Mouse (Mus musculus) forebrain, embryonic 14.5 days (tissue): ENCODE data around the gene Hspa2. TPM values are rescaled to one million over a fixed set of nuclear protein-coding genes. Genes with fewer than 3 reads are reported as not detected.
A peak's percentile ranks its signal among the peaks of the same experiment; 100 is the strongest.
"Not testable (repeated sequence)": the region's sequence is repeated elsewhere in the genome, so short reads cannot be mapped to it uniquely, and the experiment has no call there.

ENCODE experiments used
- ATAC-seq: fragments of 200-750 bp; cut with Nextera tagmentation; 2 replicates; pipeline ENCODE4 v1.8.0; 2017; ENCODE audit warnings: mild to moderate bottlenecking, moderate library complexity
- DNase-seq: peaks from one replicate; pipeline ENCODE4 v3.0.0-alpha.2; 2015; ENCODE audit warnings: low spot score
- H3K27ac ChIP-seq: fragments of 300-500 bp; sonication (generic); 2 replicates; pipeline ENCODE4 v1.5.1; 2014; ENCODE audit warnings: low read depth, mild to moderate bottlenecking, control low read depth, low read length, moderate library complexity
- H3K27me3 ChIP-seq: fragments of 300-500 bp; sonication (generic); replicated peaks from 2 replicates; pipeline ENCODE4 v1.6.1; 2014; ENCODE audit warnings: low read length, control low read depth, mixed read lengths; ENCODE audit not compliant: control insufficient read depth, insufficient read depth
- H3K36me3 ChIP-seq: fragments of 300-500 bp; sonication (generic); 2 replicates; pipeline ENCODE4 v1.6.1; 2014; ENCODE audit warnings: low read length, control low read depth; ENCODE audit not compliant: control insufficient read depth, insufficient read depth
- H3K4me1 ChIP-seq: fragments of 300-500 bp; sonication (generic); 2 replicates; pipeline ENCODE4 v1.6.1; 2014; ENCODE audit warnings: antibody characterized with exemption, low read length, control low read depth; ENCODE audit not compliant: control insufficient read depth, insufficient read depth
- H3K4me2 ChIP-seq: fragments of 300-500 bp; sonication (generic); 2 replicates; pipeline ENCODE4 v1.6.1; 2014; ENCODE audit warnings: mild to moderate bottlenecking, control low read depth, low read length
- H3K4me3 ChIP-seq: fragments of 300-500 bp; sonication (generic); 2 replicates; pipeline ENCODE4 v1.5.1; 2014; ENCODE audit warnings: low read depth, low read length, control low read depth
- H3K9ac ChIP-seq: fragments of 300-500 bp; sonication (generic); 2 replicates; pipeline ENCODE4 v1.6.1; 2014; ENCODE audit warnings: mild to moderate bottlenecking, low read length, control low read depth, moderate library complexity
- H3K9me3 ChIP-seq: fragments of 300-500 bp; sonication (generic); replicated peaks from 2 replicates; pipeline ENCODE4 v1.6.1; 2016; ENCODE audit warnings: low read length, control low read depth, mixed read lengths; ENCODE audit not compliant: control insufficient read depth
- WGBS: fragments of 180-500 bp; shearing (Covaris S2); extraction: QIAGEN DNeasy Blood & Tissue Kit; methylation state at CpG from one replicate; pipeline ENCODE4 v1.1.7; 2014; 5-methylcytosine and 5-hydroxymethylcytosine counted together
- polyA plus RNA-seq: library from polyadenylated mRNA; unstranded; fragments of >200 nt; fragmentation: Nextera tagmentation; extraction: Ambion mirVana; gene quantifications from 2 replicates; pipeline ENCODE4 v1.2.1, GENCODE M21; 2014

Hspa2 gene
- polyA plus RNA-seq, 1 experiment from 2014 or later: 4.5 TPM

GRCm38 (mm10) chr12:76435084-76435483 is 31.1 kb downstream of the Hspa2 start:
- DNase-seq: no peak

DNA sequence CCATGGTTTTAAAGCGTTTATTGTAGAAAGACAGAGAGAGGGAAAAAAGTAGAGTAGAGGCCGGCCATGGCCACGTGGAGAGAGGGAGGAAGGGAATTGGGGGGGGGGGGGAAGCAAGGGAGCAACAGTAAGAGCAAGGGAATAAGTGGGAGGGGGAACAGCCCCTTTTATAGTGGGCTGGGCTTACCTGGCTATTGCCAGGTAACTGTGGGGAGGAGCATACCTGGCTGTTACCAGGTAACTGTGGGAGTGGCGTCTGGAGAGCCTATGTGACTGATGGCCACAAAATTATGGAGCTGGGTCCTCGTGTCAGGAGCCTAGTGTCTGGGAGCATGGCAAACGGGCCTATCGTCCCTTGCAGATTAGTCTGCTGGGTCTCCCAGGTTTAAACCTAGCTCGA is 31.6 kb downstream of the Hspa2 start:
- Histone ChIP-seq H3K4me2 (peak overlapping the region; percentile 45; the same call in 1 of the 2 replicates), H3K9me3 (no peaks in the 10 kb centered on the region), H3K27me3 (peaks cover 4% of the 10 kb centered on the region; the same call in 1 of the 2 replicates), H3K36me3 (no peaks in the 10 kb centered on the region), H3K9ac (no peak overlapping the region), H3K4me3 (no peak overlapping the region), H3K27ac (no peak overlapping the region), H3K4me1 (peaks cover 4% of the 10 kb centered on the region; the same call in 1 of the 2 replicates)
- DNase-seq (no peak), ATAC-seq (no peak)
- 37% methylated on average over 8 of the region's 8 CpGs for WGBS

More at GRCm38 (mm10) chr12:76435084-76435483, 31.1 kb downstream of the Hspa2 start:
- WGBS: 5% methylated on average over 17 of the region's 17 CpGs
- Histone ChIP-seq H3K27me3 (peaks cover 4% of the 10 kb centered on the region; the same call in 1 of the 2 replicates), H3K36me3 (no peaks in the 10 kb centered on the region), H3K27ac (no peak overlapping the region), H3K4me1 (peaks cover 4% of the 10 kb centered on the region; the same call in 1 of the 2 replicates), H3K9me3 (no peaks in the 10 kb centered on the region), H3K9ac (no peak overlapping the region), H3K4me3 (no peak overlapping the region), H3K4me2 (peak overlapping the region; percentile 45)
- no peak for ATAC-seq

DNA sequence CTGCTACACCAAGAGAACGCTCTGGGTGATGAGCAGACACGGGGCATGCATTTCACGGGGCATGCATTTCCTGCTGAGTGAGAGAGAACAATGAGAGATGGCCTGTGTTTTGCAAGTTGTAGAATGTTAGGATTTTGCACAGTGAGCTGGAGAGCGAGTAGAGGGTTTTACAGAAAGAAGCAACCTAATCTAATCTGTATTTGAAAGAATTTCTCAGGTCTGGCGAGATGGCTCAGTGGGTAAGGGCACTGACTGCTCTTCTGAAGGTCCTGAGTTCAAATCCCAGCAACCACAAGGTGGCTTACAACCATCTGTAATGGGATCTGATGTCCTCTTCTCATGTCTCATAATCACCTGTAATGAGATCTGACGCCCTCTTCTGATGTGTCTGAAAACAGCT is 39.5 kb downstream of the Hspa2 start:
- H3K27ac ChIP-seq, H3K9me3 ChIP-seq, DNase-seq, H3K9ac ChIP-seq, H3K36me3 ChIP-seq, H3K4me2 ChIP-seq, H3K4me1 ChIP-seq, H3K27me3 ChIP-seq, ATAC-seq, H3K4me3 ChIP-seq: not testable (repeated sequence)
- 82% methylated on average over 6 of the region's 6 CpGs for WGBS

- no peak overlapping the region for H3K9ac ChIP-seq
- no peak overlapping the region for H3K4me2 ChIP-seq
- H3K27ac ChIP-seq: no peak overlapping the region
- no peaks in the 10 kb centered on the region for H3K27me3 ChIP-seq
- ATAC-seq (no peak), DNase-seq (no peak)
- H3K4me3 ChIP-seq: no peak overlapping the region
- no peaks in the 10 kb centered on the region for H3K36me3 ChIP-seq
- no peaks in the 10 kb centered on the region for H3K9me3 ChIP-seq
- 73% methylated on average over 10 of the region's 10 CpGs for WGBS
- H3K4me1 ChIP-seq: no peaks in the 10 kb centered on the region
These were observed 40.4 kb downstream of the Hspa2 start for GRCm38 (mm10) chr12:76444359-76444772.

- Histone ChIP-seq H3K9me3 (no peaks in the 10 kb centered on the region), H3K27me3 (no peaks in the 10 kb centered on the region), H3K4me1 (no peaks in the 10 kb centered on the region), H3K4me2 (no peak overlapping the region), H3K27ac (no peak overlapping the region), H3K9ac (no peak overlapping the region), H3K4me3 (no peak overlapping the region), H3K36me3 (no peaks in the 10 kb centered on the region)
- WGBS: 81% methylated on average over 6 of the region's 6 CpGs
- DNase-seq (no peak), ATAC-seq (no peak)
These were observed 40.9 kb downstream of the Hspa2 start for GRCm38 (mm10) chr12:76444862-76445261.

DNA sequence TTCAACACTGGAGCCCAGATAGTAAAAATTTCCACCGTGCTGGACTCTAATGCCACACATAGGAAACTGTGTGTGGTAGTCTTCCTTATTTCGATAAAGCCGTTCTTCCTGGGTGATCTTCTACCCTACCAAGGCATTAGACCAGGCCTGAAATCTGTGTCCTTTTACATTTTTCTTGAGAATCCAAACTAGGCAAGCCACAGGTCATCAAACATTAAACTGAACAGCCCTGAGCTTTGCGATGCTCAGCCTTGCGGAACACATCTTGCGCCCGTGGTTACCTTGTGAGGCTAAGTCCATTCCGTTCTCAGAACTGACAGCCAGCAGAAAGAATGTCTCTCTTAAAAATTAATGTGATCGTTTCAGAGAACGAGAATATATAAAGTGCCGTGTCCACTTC is 42.2 kb downstream of the Hspa2 start:
- DNase-seq (no peak), ATAC-seq (no peak)
- Histone ChIP-seq H3K9me3 (no peaks in the 10 kb centered on the region), H3K9ac (no peak overlapping the region), H3K4me3 (no peak overlapping the region), H3K4me1 (no peaks in the 10 kb centered on the region), H3K27ac (no peak overlapping the region), H3K4me2 (no peak overlapping the region), H3K36me3 (no peaks in the 10 kb centered on the region), H3K27me3 (no peaks in the 10 kb centered on the region)
- WGBS: 90% methylated on average over 11 of the region's 11 CpGs

DNA sequence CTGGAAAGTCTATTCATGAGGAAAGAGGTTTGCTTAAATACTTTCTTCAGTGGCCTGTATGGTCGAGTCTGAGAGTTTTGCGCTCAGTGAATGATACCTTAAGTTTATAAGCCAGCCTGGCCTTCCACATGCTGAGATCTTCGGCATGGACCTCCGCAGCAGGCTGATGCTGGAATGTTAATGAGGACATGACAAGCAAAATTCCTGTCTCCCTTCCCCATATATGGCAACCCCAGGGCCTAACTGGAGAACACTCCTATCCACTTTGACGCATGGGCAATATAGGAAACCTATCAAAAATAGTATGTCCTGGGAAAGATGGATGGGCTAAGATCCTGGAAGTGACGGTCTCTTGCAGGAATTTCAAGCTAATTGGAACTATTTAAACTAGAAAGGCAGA is 44.2 kb downstream of the Hspa2 start:
- Histone ChIP-seq H3K27me3 (no peaks in the 10 kb centered on the region), H3K4me3 (no peak overlapping the region), H3K9ac (no peak overlapping the region), H3K27ac (no peak overlapping the region), H3K4me1 (no peaks in the 10 kb centered on the region), H3K9me3 (no peaks in the 10 kb centered on the region), H3K4me2 (no peak overlapping the region), H3K36me3 (no peaks in the 10 kb centered on the region)
- no peak for DNase-seq
- WGBS: 81% methylated on average over 6 of the region's 6 CpGs
- ATAC-seq: no peak

DNA sequence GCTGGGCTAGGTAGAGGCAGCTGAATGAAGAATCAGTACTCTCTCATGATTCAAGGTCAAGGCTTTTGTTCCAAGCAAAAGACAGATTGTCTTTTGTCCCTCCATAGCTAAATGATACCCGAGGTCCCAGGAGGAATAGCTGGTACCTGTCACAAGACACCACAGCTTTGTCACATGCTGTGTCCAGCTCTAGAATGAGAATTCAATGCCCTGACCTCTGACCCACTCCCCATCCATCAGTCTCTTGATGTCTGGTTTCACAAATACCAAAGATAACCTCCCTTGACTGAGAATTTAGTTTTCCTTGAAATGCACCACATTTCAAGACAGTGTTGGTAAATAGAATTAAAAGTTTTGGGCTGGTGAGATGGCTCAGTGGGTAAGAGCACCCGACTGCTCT is 48.2 kb downstream of the Hspa2 start:
- Histone ChIP-seq H3K9me3 (no peaks in the 10 kb centered on the region), H3K27me3 (no peaks in the 10 kb centered on the region), H3K4me3 (no peak overlapping the region), H3K4me2 (no peak overlapping the region), H3K36me3 (no peaks in the 10 kb centered on the region), H3K27ac (no peak overlapping the region), H3K4me1 (no peaks in the 10 kb centered on the region), H3K9ac (no peak overlapping the region)
- DNase-seq (no peak), ATAC-seq (no peak)
- 73% methylated on average over 2 of the region's 2 CpGs for WGBS
